ENCODE assay signal across 7 mouse cellular contexts in the genomic region with DNA sequence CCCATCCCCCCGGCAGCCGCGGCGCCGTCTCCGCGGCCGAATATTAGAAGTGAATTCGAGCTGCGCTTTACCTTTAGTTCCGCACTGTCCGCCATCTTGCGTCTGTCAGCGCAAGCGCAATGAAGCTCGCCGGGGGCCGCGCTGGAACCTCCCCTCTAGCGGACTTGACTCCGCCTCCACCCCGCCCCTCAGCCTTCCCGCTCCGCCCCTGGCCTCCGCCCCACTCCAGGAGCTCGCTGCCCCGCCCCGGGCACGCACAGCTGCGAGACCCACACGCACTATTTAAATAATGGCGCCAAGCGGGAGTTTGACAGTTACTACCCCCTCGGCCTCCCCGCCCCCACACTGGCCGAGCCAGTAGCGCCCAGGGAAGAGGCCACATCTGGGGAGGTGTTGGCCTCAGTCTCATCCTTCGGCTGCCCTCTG. TPM values are rescaled to one million over a fixed set of nuclear protein-coding genes. Genes with fewer than 3 reads are reported as not detected.
DNase-seq lines count a peak whose midpoint lies in the region; ATAC-seq lines count a peak whose summit lies in the region.

No protein-coding gene starts in this region.

- peak overlapping the region; percentile 96 for H3K9ac ChIP-seq in intestine, embryonic 16.5 days (ENCODE audit: low read depth, low read length)
- peak overlapping the region; percentile 89 for H3K9ac ChIP-seq in midbrain, embryonic 11.5 days (ENCODE audit: low read length)

- H3K27me3 ChIP-seq in intestine, embryonic 16.5 days (replicated peaks; ENCODE audit: control insufficient read depth, insufficient read depth, low read length): no peaks in the 10 kb centered on the region
- H3K27me3 ChIP-seq in midbrain, embryonic 11.5 days (ENCODE audit: control insufficient read depth, insufficient read depth, low read length): no peaks in the 10 kb centered on the region

- H3K27ac ChIP-seq in intestine, embryonic 16.5 days (ENCODE audit: low read length): peak overlapping the region; percentile 95
- H3K27ac ChIP-seq in midbrain, embryonic 11.5 days (ENCODE audit: low read depth, low read length): peak overlapping the region; percentile 91

- intact Hi-C loops in left cerebral cortex, postnatal 36 days (cut with DNase I): loop anchor here (5.0 kb wide), 2 partner anchors 53 to 142 kb away; no protein-coding TSS in a partner anchor

- peak; percentile 97 for ATAC-seq in intestine, embryonic 16.5 days
- ATAC-seq in midbrain, embryonic 11.5 days (ENCODE audit: low FRiP score): peak; percentile 96

- no peaks in the 10 kb centered on the region for H3K9me3 ChIP-seq in intestine, embryonic 16.5 days (ENCODE audit: control insufficient read depth, low read length)
- H3K9me3 ChIP-seq in midbrain, embryonic 11.5 days (ENCODE audit: control insufficient read depth, low read length): no peaks in the 10 kb centered on the region

- H3K4me3 ChIP-seq in intestine, embryonic 16.5 days (ENCODE audit: low read length): peak overlapping the region; percentile 100
- peak overlapping the region; percentile 91 for H3K4me3 ChIP-seq in midbrain, embryonic 11.5 days (ENCODE audit: low read depth, low read length)

- peaks cover 15% of the 10 kb centered on the region; the same call in 1 of the 2 replicates for H3K4me1 ChIP-seq in intestine, embryonic 16.5 days (ENCODE audit: control insufficient read depth, insufficient read depth, low read length)
- peaks cover 11% of the 10 kb centered on the region for H3K4me1 ChIP-seq in midbrain, embryonic 11.5 days (ENCODE audit: control insufficient read depth, insufficient read depth, low read length)

- peak overlapping the region; percentile 71 for H3K4me2 ChIP-seq in intestine, embryonic 16.5 days (ENCODE audit: low read depth, low read length)
- peak overlapping the region; percentile 63 for H3K4me2 ChIP-seq in midbrain, embryonic 11.5 days

- no peaks in the 10 kb centered on the region for H3K36me3 ChIP-seq in intestine, embryonic 16.5 days (ENCODE audit: control insufficient read depth, insufficient read depth, low read length)
- H3K36me3 ChIP-seq in midbrain, embryonic 11.5 days (ENCODE audit: control insufficient read depth, insufficient read depth, low read length): no peaks in the 10 kb centered on the region

- DNase-seq in adrenal gland, adult 8-10 months: peak; percentile 95
- peak; percentile 99 for DNase-seq in embryo, embryonic 9.5 days (ENCODE audit: extremely low spot score)
- peak; percentile 99 for DNase-seq in gastrocnemius, postnatal 4 days (ENCODE audit: low spot score in 2 of 2)
- DNase-seq in left cerebral cortex, postnatal 36 days (ENCODE audit: low spot score in 2 of 2): peak; percentile 94 to 96
- DNase-seq in midbrain, embryonic 11.5 days (ENCODE audit: low spot score, missing footprints): peak; percentile 100
- DNase-seq in skeletal muscle tissue, adult 2 months (ENCODE audit: low read depth, low spot score): peak; percentile 94

- under 1% methylated on average over 38 of the region's 38 CpGs for WGBS in intestine, embryonic 16.5 days
- under 1% methylated on average over 36 of the region's 38 CpGs for WGBS in midbrain, embryonic 11.5 days

RNA-seq across cellular contexts. Expression of a gene that starts 6.9 kb away (rescaled TPM):
- total RNA-seq in adrenal gland, adult 8-10 months (2022): 10 to 100 TPM; 36.0 to 52.7 (median 44.3) TPM
- 10 to 100 TPM; 21.6 to 25.4 TPM for total RNA-seq in gastrocnemius, postnatal 4 days (2021)
- 46.2 and 48.1 TPM in 2 replicates for polyA plus RNA-seq in intestine, embryonic 16.5 days (2015; fragmentation: Nextera tagmentation; extraction: Ambion mirVana)
- total RNA-seq in left cerebral cortex, postnatal 36 days (2021): 10 to 100 TPM; 57.3 to 65.2 TPM
- polyA plus RNA-seq in midbrain, embryonic 11.5 days (2014; fragmentation: Nextera tagmentation; extraction: Ambion mirVana): 73.3 and 74.5 TPM in 2 replicates

Comparison
In these comparisons a context has a peak if more than half of its experiments do, and no peak if none do; other contexts are left out.
1. Peak in every context shown above with its lines: DNase-seq, ATAC-seq, H3K4me3 ChIP-seq and H3K27ac ChIP-seq.